Mouse (Mus musculus) G1E (cell line): ENCODE measurements at regions not wholly inside any gene's neighbourhood (a gene's known extent, or its start where the extent isn't known, plus 50 kb on each side); places are given as distances from the start of the nearest gene placed in this dataset.

Experiments used
- CTCF ChIP-seq: IDR thresholded peaks from 2 replicates; pipeline ENCODE4 v1.5.1; 2012; ENCODE audit warnings: low read depth, low read length, inconsistent platforms, mixed read lengths
- GATA1 ChIP-seq: IDR thresholded peaks from 2 replicates; pipeline ENCODE4 v1.6.1; 2012; ENCODE audit warnings: borderline replicate concordance, low read length, inconsistent platforms, mixed read lengths
- GATA2 ChIP-seq: IDR thresholded peaks from 2 replicates; pipeline ENCODE4 v1.6.1; 2012; ENCODE audit warnings: low read depth, low read length, inconsistent platforms, borderline replicate concordance
- POLR2AphosphoS5 ChIP-seq: IDR thresholded peaks from 2 replicates; pipeline ENCODE4 v1.6.1; 2012; ENCODE audit warnings: low read depth, low read length, inconsistent platforms; ENCODE audit not compliant: insufficient replicate concordance
- TAL1 ChIP-seq: conservative IDR thresholded peaks from 2 replicates; pipeline ENCODE4 v1.6.1; 2012; ENCODE audit warnings: low read depth, low read length, inconsistent platforms, mixed read lengths

DNA sequence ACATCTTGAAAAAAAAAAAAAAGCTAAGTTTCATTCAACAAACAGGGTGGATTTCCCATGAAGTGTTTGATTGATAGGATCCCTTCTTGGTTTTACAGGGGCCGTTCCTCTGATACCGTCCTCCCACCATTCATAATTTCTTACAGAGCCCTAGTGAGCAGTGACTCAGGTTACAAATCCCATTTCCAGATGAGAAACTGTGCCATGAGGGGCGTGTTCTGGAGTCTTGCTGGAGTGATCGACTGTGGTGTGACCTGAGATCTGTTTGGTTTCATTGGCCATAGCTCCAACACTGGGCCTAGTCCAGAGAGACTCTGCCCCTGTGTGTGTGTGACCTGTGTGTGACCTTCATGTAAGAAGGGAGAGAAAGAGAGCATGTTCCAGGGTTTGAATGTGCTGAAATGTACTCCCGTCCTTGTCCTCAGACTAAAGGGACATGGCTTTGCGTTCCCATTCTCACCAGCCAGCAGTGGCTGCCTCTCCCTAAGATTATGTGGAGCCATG is 181.9 kb downstream of the Glrx3 start:
- TF ChIP-seq CTCF (no peak), GATA1 (no peak), POLR2AphosphoS5 (no peak), TAL1 (no peak), GATA2 (no peak)
